Mouse (Mus musculus) adrenal gland, postnatal 10 days (tissue): Measurements from ENCODE around the gene Slc44a3. TPM values are rescaled to one million over a fixed set of nuclear protein-coding genes. Genes with fewer than 3 reads are reported as not detected.
A peak's percentile ranks its signal among the peaks of the same experiment; 100 is the strongest.

ENCODE experiments used
- DNase-seq: peaks from one replicate; pipeline ENCODE4 v3.0.0; 2021; ENCODE audit warnings: mixed read lengths
- long read RNA-seq, 2 experiments: library from polyadenylated mRNA; stranded (forward); transcript quantifications; one replicate each; pipeline ENCODE4 v2.0.0; 2021
- total RNA-seq, 2 experiments: library from RNA; stranded (reverse); gene quantifications; 2 replicates each; pipeline ENCODE4 v1.2.3; 2021

Slc44a3 gene
- total RNA-seq: 10 to 100 TPM; 19.8 to 22.8 TPM
- long read RNA-seq, experiment 1, transcript Slc44a3-201 (15 exons, 2,620 nt): major isoform, 19 of 28 reads
- long read RNA-seq, experiment 1, partial matches to known transcripts: 2 of 28 reads
- long read RNA-seq, experiment 1, other reads (novel, unspliced or antisense): 7 of 28 reads
- long read RNA-seq, experiment 2, transcript Slc44a3-201 (15 exons, 2,620 nt): major isoform, 7 of 14 reads
- long read RNA-seq, experiment 2, partial matches to known transcripts: 2 of 14 reads
- long read RNA-seq, experiment 2, other reads (novel, unspliced or antisense): 5 of 14 reads

DNA sequence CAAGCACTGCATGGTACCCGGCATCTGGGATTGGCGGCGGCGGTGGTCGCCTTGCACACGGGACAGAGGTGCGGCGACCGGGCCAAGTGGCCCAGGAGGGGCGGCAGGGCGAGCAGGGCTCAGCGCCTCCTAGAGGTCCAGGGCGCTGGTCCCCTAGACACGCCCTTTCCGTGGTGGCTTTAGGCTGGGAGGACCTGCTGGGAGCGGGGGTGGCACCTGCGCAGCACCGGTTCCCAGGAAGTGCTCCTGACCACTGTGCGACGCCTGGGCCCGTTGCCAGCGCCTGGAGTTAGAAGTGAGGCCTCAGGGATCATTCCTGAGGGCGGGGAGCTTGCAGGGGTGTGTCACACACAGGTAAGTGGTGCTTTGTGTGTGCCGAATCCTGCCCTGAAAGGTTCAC, at the start of gene Slc44a3:
Gene Slc44a3, minus strand, starts transcription at position 229 of the 400 bp plus-strand sequence.
- DNase-seq: peak; percentile 69

DNA sequence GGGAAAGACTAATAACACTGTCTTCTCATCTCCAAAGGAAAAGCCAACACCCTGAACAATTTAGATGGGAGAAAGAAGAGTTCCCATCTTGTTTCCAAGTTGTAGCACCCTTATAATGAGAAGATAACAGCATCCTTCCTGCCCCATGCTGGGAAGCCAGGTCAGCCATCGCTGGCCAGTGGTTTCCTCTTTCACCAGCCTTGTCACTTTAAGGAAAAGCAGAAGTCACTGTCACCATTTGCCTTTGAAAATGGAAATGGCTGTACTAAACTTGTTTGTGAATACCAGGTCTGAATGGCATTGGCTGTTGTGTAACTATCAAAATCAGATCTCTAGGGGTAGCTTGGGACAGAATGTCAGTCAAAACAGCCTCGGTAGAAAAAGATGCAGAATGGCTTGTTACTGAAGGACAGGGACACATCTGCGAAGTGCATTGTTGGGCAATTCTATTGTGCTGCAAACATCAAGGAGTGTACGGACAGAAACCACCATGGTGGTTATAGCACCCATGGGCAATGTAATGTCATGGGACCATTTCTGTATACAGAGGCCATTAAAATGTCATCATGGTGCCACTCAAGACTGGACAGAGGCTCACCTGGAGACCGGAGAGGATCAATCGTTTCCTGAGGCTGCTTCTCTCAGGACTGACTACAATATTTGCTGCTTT, 47.8 kb upstream of the Slc44a3 start:
- no peak for DNase-seq

DNA sequence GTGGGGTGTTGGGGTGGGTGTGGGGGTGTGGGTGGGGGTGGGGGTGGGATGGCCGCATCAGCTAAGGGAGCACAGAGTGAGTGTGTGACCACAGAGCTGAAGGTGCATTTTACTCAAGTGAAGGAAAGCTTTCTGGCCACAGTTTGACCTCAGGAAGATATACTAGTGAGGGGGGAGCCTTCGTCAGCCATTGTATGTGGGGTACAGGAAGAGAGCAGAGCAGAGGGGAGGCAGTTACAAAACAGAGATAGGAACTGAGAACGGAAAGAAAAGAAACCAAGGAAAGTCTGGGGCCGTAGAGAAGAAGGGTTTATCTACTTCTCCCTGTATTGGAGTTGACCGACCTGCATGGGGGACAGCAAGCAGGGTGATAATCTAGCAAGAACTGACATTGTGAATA, 47.2 kb upstream of the Slc44a3 start:
- no peak for DNase-seq

DNA sequence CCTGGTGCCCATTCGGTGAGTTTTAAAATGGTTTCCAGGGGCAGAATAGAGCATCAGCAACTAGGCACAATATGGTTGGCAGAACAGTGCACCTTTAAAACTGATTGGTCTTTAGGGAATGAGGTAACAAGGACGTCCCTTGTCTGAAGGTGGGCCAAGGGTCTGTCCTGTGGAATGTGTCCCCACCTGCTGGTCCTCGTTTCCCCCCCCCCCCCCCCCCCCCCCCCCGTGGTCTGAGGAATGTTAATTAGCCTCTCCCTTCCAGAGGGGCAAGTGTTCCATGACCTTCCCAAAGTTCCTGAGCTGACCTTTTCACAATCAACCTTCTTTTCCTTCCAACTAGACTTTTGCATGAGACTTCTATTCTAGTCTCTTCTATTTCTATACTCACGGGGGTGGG, 46.5 kb upstream of the Slc44a3 start:
- DNase-seq: no peak

DNA sequence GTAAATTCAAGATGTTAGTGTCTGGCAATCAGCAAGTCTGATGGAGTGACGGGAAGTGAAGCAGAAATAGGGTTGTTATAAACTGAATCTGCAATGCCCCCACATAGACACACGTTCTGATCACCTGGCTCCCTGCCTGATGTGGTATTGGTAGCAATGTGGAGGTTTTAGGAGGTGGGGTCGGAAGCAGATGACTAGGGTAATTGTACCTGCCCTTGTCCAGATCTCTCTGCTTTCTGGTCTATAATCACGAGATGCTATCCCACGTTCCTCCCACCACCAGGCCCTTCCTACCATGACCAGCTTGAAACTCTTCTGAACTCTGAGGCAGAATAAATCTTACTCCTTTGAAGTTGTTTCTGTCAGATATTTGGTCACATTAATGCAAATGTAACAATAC, 45.4 kb upstream of the Slc44a3 start:
- no peak for DNase-seq

DNA sequence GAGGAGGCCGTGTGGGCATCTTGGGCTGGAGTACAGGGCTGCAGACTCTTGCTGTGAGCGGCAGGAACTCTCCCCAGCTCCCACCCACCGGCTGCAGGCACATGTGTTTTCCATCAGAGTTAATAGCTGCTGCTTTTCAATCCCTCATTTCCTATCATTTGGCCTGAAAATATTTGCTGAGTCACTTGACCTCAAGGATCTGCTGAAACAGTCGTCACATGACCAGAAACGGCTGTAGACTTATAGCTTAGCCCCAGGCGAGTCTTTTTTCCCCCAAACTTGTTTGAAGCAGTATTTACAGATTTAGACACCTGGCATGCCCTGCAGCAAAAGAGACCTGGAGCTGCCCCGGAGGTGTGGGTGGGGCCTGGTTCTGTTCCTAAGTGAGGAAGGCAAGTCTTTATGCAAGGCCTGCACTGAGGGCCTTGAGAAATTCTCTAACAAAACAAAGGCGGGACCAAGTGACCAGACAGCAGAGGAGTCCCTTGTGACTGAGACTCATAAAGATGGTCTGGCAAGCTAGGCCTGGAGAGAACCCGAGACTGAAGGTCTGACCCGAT, 44.9 kb upstream of the Slc44a3 start:
- peak; percentile 41 for DNase-seq

DNA sequence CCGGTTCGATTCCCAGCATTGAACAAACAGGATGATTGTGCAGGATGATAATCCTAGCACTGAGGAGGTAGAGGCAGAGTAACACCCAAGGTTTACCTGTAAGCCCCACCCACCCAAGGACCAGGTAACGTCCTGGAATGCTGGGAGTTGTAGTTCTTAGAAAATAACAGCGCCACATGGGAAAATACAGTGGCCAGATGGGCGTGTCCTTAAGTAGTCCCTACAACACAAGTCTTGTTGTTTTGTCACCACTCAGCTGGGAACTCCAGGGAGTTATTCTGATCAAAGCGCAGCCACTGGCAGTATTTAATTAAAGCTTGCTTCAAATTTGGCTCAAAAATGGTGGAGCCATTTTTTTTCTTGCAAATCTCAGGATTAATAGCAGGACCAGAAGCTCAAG, 44.2 kb upstream of the Slc44a3 start:
- DNase-seq: no peak

DNA sequence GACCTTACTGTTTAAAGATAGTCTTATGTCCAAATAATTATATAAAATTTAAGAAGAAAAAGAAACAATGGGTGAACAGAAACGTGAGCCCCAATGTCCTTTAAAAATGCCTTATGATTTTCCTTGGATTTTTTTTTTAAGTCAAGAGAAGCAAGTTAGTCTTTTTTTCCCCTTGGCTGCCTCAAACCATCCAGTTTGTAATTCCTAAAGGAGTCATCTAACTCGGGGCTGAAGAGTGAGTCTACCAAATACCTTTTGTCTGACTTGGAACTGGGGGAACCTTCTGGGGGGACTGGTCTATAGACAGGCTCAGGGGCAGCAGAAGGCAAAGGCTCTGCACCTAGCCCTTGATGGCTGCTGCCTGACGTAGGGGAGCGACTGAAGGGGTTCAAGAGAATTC, 42.2 kb upstream of the Slc44a3 start:
- DNase-seq: no peak

DNA sequence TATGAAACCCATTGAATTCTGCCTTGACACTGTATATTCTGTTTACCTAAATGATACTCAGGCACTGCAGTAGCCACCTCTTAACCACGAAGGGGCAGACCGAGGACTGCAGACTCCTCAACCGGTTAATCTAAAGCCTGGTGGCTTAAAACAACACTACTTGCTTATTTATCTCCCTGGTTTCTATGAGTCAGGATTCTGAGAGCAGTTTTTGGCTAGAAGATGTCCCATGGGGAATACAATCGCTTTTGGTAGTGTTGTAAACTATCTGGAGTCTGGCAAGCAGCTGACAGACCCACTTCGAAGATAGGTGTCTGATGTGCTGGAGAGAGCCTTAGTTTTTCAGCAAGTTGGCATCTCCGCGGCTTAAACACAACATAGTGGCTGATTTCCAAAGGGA, 41.7 kb upstream of the Slc44a3 start:
- DNase-seq: no peak

DNA sequence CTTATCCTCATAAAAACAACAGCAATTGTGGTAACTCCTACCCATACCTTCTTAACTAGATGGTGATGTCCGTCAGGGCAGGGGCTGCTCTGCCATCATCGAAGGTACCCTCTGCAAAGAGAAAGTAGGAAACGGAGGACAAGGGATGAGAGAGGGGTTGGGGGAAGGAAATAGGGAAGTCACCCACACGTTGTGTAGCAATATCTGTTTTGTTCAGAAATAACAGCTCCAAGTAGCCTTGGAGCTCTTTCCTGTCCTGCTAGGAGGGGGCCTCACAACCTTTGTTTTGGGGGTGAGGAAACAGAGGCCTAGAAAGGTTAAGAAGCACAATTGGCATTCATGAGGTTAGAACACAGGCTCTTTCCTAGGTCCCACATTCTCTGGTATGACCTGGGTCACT, 39.3 kb upstream of the Slc44a3 start:
- DNase-seq: no peak

DNA sequence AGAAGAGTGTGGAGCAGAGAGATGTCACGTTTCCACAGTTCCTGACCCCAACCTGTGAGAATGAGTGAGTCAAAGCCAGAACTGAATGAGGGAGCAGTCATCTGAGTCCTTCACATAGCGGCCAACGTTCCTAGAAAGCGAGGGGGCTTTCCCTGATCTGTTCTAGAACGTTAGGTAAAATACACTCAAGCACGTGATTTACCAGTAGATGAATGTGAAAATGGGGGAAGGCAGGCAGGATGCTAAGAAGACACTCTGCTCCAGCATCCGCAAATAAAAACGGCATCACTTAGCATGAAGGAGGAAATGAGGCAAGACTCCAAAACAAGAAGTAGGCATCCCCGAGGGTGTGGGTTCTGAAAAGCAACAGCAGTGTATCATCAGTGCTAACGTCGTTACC, 38.4 kb upstream of the Slc44a3 start:
- DNase-seq: no peak

DNA sequence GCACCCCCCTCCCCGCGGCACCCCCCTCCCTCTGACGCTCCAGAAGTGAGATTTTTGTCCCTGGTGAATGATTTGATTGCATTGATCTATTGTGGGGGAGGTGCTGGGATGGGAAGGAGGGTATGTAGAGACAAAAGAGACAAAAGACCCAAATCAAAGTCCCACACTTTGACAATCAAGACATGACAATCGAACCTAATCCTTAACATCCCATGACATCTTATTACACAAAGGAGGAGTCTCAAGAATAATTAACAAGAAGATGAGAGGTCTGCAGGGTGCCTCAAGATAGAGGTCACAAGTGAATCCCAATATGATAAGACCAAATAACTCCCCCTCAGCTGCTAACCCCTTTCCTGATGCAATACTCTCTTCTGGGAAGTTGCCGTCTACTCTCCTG, 37.6 kb upstream of the Slc44a3 start:
- DNase-seq: no peak

DNA sequence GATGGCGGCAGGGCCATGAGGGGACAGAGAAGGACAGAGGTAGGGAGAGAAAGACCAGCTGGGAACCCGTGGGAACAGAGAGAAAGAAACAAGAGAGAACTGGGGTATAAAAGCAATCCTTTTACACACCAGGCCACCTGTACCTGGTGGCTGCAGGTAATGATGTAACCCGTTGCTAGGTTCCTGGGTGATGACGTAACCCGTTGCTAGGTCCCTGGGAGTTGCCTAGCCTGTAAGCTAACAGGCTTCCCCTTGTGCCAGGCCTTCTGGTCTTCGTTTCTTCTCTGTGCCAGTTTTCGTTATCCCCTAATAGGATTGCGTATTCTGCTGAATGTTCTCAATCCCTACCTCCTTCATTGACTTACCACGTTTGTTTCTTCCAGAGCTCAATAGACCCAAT, 36.8 kb upstream of the Slc44a3 start:
- DNase-seq: no peak

DNA sequence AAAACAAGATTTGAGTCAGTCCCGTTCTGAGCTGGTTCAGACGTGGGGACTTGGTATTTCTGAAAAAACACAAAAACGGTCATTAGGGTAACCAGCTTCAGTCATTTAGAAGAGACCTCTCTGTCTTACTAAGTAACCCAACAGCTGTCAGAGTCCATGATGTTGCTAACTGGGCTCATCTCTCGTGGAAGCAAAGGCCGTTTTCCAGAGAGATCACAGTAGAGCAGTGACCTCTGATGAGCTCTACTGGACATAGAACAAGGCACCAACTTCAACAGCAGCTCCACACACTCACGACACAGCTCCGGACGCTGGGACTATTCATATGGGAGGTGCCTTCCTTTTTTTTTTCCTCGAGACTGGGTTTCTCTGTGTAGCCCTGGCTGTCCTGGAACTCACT, 35.7 kb upstream of the Slc44a3 start:
- no peak for DNase-seq

DNA sequence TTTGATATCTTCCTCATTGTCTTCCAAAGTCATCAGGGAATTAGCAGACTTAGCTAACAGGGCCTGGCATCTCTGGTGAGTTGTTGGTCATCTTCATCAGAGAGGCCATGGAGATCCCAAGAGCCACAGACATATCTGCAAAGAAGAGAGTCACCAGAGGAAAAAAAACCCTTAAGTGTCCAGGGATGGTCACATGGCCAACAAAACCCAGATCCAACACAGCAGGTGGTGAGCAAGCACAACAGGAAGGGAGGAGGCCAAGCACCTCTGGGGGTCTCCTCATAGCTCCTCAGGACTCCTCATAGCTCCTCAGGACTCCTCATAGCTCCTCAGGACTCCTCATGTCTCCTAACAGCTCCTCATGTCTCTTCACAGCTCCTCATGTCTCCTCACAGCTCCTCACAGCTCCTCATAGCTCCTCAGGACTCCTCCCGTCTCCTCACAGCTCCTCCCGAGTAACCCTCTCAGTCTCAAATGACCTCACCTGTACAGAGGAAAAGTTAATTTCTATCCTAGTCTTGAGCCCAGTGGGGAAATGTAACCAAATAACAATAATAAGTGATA, 35.2 kb upstream of the Slc44a3 start:
- DNase-seq: no peak

DNA sequence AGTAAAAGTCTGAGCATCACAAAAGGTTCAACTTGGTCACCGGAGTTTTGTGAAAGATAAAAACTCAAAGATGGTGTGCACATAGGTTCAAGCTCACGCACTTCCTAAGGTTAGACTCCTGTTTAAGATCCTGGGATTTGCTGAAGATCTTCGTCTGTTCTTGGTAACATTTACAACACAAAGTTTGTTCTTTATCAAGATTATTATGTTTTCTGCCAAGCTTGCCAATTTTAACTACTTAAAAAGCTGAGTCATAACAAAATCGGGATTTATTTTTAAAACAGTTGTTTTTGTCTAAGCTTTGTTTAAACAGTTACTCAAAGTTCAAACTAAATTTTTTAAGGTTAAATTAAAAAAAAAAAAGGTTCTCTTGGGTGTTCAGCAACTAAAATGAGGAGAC, 34.7 kb upstream of the Slc44a3 start:
- DNase-seq: no peak

DNA sequence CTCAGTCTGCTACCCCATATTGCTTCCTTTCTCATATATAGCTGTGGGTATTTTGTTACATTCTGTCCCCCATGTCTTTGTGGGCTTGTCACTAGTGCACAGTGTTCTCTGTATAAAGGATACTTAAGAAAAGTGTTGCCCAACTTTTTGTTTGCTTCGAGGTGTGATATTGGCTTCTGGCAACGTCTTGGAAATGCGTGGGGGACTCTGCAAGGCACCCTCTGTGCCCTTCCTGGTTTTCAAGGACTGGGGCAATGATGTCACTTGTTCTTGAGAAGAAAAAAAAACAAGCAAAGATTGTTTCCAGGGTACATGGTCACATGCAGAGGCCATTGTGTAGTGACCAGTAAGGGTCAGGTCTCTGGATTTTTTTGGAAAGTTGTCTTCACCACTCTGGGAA, 29.6 kb upstream of the Slc44a3 start:
- no peak for DNase-seq

DNA sequence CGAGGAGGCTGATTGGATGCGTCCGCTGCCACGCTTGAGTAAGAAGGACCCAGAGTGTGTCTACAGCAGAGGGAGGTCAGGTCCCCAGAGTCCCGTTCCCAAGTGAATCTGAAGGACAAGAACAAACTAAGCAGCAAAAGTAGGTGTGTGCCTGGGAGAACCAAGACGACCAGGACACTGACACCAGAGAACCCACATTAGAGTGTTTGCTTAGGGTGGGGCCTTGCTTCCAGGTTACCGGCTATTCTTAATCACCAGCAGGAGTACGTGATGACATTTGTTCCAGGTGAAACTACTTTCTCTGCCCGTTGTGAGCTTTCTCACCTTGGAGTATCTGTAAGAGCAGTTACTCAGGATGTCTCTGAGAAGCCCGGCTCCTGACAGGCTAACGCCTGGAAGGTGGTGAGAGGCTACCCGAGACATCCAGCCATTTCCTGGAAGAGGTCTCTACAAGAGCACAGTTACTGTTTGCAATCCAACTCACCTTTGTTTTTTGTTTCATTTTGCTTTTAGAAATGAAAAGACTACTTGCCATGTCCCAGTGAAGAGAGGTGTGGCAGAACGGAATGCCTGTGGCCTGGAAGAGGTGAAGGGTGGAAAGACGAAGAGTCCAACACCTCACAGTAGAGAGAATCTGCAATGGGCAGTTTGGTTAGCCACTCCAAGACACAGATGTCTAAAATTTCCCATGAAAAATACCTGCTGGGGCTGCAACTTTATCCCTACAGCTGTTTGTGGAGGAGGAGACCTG, 28.1 kb upstream of the Slc44a3 start:
- peak; percentile 60 for DNase-seq

DNA sequence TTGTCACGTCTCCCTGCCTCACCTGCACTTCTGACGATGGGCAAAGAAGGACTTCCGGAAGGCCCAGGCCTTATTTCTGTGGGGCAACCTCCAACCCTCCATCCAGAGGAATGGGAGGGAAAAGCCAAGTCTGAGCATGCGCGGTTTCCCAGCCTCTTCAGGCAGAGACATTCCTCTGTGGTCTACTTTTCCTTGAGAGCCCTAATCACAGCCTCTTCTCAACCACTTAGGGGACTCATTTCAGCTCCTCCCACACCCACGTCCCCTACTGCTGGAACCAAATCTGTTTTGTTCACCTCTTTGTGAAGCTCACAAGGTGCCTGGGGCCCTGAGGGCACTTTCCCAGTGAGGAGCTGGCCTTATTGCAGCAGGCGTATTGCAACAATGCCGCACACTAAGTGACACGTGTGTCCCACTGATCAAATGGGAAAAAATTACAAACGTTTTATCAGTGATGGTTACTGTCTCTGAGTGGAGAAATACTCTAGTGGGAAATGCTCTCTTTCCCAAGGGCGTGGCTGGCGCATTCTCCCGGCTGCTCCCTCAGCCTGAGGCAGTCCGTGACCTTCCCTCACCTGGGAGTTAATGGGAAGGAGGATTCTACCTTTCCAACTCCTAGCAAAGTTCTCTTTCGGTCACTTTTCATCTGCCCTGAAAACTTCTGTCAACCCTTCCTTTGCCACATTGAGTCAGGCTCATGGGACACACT, 27.4 kb upstream of the Slc44a3 start:
- DNase-seq: no peak

DNA sequence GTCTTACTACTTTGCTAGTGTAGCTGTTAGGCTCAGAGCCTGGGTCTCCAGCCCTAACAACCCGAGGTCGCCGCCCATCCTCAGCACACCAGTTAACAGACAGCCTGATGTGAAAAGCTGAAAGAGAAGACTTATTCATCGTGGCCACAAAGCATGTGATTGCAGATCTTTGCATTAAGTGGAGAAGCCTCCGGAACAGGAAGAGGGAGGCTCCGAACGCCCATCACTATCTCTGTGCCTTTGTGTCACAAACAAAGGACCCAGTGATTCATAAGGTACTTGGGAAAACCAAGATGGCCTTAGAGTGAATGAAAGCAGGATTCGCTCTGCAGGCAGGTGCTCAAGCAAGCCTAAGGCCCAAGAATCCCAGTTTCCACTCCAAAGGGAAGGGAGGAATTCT, 26.7 kb upstream of the Slc44a3 start:
- no peak for DNase-seq

DNA sequence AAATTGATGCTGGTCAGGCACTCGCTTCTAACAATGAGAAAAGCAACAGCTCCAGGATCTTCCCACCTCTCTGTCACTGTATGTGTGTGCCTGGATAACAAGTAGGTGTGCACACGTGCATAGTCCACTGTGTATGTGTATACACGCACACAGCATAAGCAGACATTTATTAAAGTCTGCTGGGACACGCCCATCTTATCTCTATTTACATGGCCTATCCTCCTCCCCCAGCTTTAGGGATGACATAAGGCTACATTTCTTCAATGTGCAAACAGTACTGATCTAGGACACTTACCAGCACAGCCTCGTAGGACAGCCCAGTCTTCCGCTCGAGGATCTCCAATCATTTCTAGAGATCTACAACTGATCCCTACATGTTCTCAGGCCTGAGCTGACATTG, 24.1 kb upstream of the Slc44a3 start:
- DNase-seq: no peak

DNA sequence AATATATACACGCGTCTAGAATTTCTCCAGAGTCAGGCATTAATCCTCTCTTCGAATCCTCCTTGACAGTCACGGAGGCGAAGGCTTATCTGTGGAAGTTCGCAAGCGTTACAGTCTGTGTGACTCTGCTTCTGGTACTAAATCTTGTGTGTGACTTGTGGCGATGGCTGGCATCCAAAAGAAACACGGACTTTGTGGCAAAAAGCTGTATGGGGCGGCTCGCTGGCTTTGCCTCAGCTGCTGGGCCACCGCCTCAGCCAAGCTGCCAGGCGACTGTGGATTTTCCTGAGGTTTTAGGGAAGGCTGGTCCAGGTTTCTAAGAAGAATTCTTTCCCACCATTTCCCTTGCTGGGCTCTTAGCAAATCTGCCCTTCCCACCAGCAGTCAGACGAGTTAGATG, 21.1 kb upstream of the Slc44a3 start:
- DNase-seq: peak; percentile 68
